Mouse (Mus musculus) ES-E14 (cell line): Measurements from ENCODE around the gene Ripply3. TPM values are rescaled to one million over a fixed set of nuclear protein-coding genes. Genes with fewer than 3 reads are reported as not detected.

Experiments used
- DNase-seq: peaks from one replicate; pipeline ENCODE4 v3.0.0-alpha.2; 2013; ENCODE audit warnings: low read depth, low spot score
- H3K27ac ChIP-seq: 2 replicates; pipeline ENCODE4 v1.5.1; 2012; ENCODE audit warnings: low read depth, mild to moderate bottlenecking, low read length, moderate library complexity, mixed read lengths; ENCODE audit not compliant: poor library complexity, insufficient read depth, severe bottlenecking
- H3K36me3 ChIP-seq: 2 replicates; pipeline ENCODE4 v1.6.1; 2012; ENCODE audit warnings: mild to moderate bottlenecking, low read length, moderate library complexity, mixed read lengths; ENCODE audit not compliant: control insufficient read depth, poor library complexity, insufficient read depth, severe bottlenecking
- H3K4me1 ChIP-seq, 2 experiments: fragments of 150-350 bp in 1 of 2; sonication (generic) in 1 of 2; 2 replicates each; pipeline ENCODE4 v1.6.1; 2012; ENCODE audit warnings: low read length in 2 of 2, mild to moderate bottlenecking in 1 of 2, mixed read lengths in 1 of 2; ENCODE audit not compliant: control insufficient read depth in 2 of 2, insufficient read depth in 2 of 2, poor library complexity in 1 of 2
- H3K4me3 ChIP-seq, 2 experiments: fragments of 150-350 bp in 1 of 2; sonication (generic) in 1 of 2; 2 replicates each; pipeline ENCODE4 v1.5.1; 2012; ENCODE audit warnings: low read length in 2 of 2, low read depth in 1 of 2, mild to moderate bottlenecking in 1 of 2, mixed read lengths in 1 of 2; ENCODE audit not compliant: insufficient read depth in 1 of 2, poor library complexity in 1 of 2, severe bottlenecking in 1 of 2
- H3K9ac ChIP-seq: 2 replicates; pipeline ENCODE4 v1.6.1; 2012; ENCODE audit warnings: low read depth, mild to moderate bottlenecking, low read length, mixed read lengths; ENCODE audit not compliant: poor library complexity, insufficient read depth, severe bottlenecking
- H3K9me3 ChIP-seq: fragments of 150-350 bp; sonication (generic); 2 replicates; pipeline ENCODE4 v1.6.1; 2012; ENCODE audit warnings: low read depth, mild to moderate bottlenecking, low read length; ENCODE audit not compliant: control insufficient read depth, insufficient read depth
- CHD2 ChIP-seq: IDR thresholded peaks from 2 replicates; pipeline ENCODE4 v1.6.1; 2014; ENCODE audit warnings: mild to moderate bottlenecking, low read depth, low read length, inconsistent platforms
- HCFC1 ChIP-seq: IDR thresholded peaks from 2 replicates; pipeline ENCODE4 v1.6.1; 2012; ENCODE audit warnings: low read length, inconsistent platforms, borderline replicate concordance; ENCODE audit not compliant: insufficient read depth
- MAFK ChIP-seq: IDR thresholded peaks from 2 replicates; pipeline ENCODE4 v1.6.1; 2014; ENCODE audit warnings: mild to moderate bottlenecking, low read depth, low read length, inconsistent platforms; ENCODE audit not compliant: insufficient read depth
- ZC3H11A ChIP-seq: IDR thresholded peaks from 2 replicates; pipeline ENCODE4 v1.6.1; 2012; ENCODE audit warnings: low read depth, mild to moderate bottlenecking, inconsistent platforms, low read length, borderline replicate concordance
- ZNF384 ChIP-seq: IDR thresholded peaks from 2 replicates; pipeline ENCODE4 v1.6.1; 2012; ENCODE audit warnings: low read depth, low read length, inconsistent platforms
- in situ Hi-C, 2 experiments: fragments of 600-800 bp; cut with MboI; formaldehyde crosslinking; loops; one replicate each; pipeline ENCODE4 v1.15.1; 2025; ENCODE audit warnings: low sequenced_read_pairs in 2 of 2, inconsistent platforms in 1 of 2; ENCODE audit not compliant: unreplicated experiment in 2 of 2
- total RNA-seq: library from RNA; depleted of rRNA; stranded (reverse); fragments of 300-350 nt; gene quantifications from 2 replicates; pipeline ENCODE4 v1.2.3, GENCODE M21; 2012

Ripply3 gene
- total RNA-seq, 1 experiment, result 0.22 TPM

GRCm38 (mm10) chr16:94313229-94314030, 14.8 kb upstream of the Ripply3 start, which contains the start of gene Hlcs:
Gene Hlcs (minus strand): TSS chr16:94313571.
- DNase-seq, result peak; percentile 92
- no peaks in the 10 kb centered on the region for H3K9me3 ChIP-seq
- H3K27ac ChIP-seq, result peak within 1 kb of the TSS; percentile 89
- TF ChIP-seq HCFC1, result peak; percentile 60; the same call in 1 of the 2 replicates
- no peak for TF ChIP-seq CHD2
- TF ChIP-seq ZC3H11A, result no peak
- no peak for TF ChIP-seq ZNF384
- no peak for TF ChIP-seq MAFK
- no peaks in the 10 kb centered on the region for H3K36me3 ChIP-seq
- H3K9ac ChIP-seq, result peak within 1 kb of the TSS; percentile 99
- H3K4me3 ChIP-seq, result peak within 1 kb of the TSS; percentile 81 to 96
- in situ Hi-C loops, result no loop called here
- peaks cover 0 to 6% of the 10 kb centered on the region in 2 experiments; a peak in 1 of 4 replicates for H3K4me1 ChIP-seq

- H3K4me3 ChIP-seq, result no peak overlapping the region
- TF ChIP-seq CHD2 (no peak), MAFK (no peak), ZC3H11A (no peak), ZNF384 (no peak), HCFC1 (no peak)
- no peak overlapping the region for H3K27ac ChIP-seq
- in situ Hi-C loops, result no loop called here
- no peak for DNase-seq
- H3K9me3 ChIP-seq, result no peaks in the 10 kb centered on the region
- H3K9ac ChIP-seq, result no peak overlapping the region
- H3K4me1 ChIP-seq, result peaks cover 0 to 6% of the 10 kb centered on the region in 2 experiments; a peak in 1 of 4 replicates
- no peaks in the 10 kb centered on the region for H3K36me3 ChIP-seq
Observed at GRCm38 (mm10) chr16:94314626-94315025, 13.6 kb upstream of the Ripply3 start.

- in situ Hi-C loops, result no loop called here
- Histone ChIP-seq H3K4me3 (no peak overlapping the region), H3K36me3 (no peaks in the 10 kb centered on the region), H3K9ac (no peak overlapping the region), H3K9me3 (no peaks in the 10 kb centered on the region), H3K27ac (no peak overlapping the region), H3K4me1 (peaks cover 0 to 6% of the 10 kb centered on the region in 2 experiments; a peak in 1 of 4 replicates)
- no peak for DNase-seq
- no peak for TF ChIP-seq HCFC1
- TF ChIP-seq CHD2, result no peak
- no peak for TF ChIP-seq ZC3H11A
- no peak for TF ChIP-seq ZNF384
- TF ChIP-seq MAFK, result no peak
Observed at GRCm38 (mm10) chr16:94315215-94315614, 13.0 kb upstream of the Ripply3 start.

- no peaks in the 10 kb centered on the region for H3K36me3 ChIP-seq
- TF ChIP-seq MAFK (no peak), CHD2 (no peak), HCFC1 (no peak), ZNF384 (no peak), ZC3H11A (no peak)
- H3K9ac ChIP-seq, result no peak overlapping the region
- no peaks in the 10 kb centered on the region for H3K9me3 ChIP-seq
- H3K4me3 ChIP-seq, result no peak overlapping the region
- DNase-seq, result no peak
- in situ Hi-C loops, result no loop called here
- H3K27ac ChIP-seq, result no peak overlapping the region
- H3K4me1 ChIP-seq, result peaks cover 0 to 3% of the 10 kb centered on the region in 2 experiments; a peak in 1 of 4 replicates
Observed at GRCm38 (mm10) chr16:94317752-94318151, 10.5 kb upstream of the Ripply3 start.
